Mouse (Mus musculus) T-helper 1 cell (primary cell): ENCODE results near the gene Btbd9.

Experiments
- in situ Hi-C: fragments of 300-600 bp; cut with MboI, MseI; formaldehyde crosslinking; loops from one replicate; pipeline ENCODE4 v1.15.1; 2025; ENCODE audit warnings: high pct_unique_total_duplicates

The Btbd9 gene

DNA sequence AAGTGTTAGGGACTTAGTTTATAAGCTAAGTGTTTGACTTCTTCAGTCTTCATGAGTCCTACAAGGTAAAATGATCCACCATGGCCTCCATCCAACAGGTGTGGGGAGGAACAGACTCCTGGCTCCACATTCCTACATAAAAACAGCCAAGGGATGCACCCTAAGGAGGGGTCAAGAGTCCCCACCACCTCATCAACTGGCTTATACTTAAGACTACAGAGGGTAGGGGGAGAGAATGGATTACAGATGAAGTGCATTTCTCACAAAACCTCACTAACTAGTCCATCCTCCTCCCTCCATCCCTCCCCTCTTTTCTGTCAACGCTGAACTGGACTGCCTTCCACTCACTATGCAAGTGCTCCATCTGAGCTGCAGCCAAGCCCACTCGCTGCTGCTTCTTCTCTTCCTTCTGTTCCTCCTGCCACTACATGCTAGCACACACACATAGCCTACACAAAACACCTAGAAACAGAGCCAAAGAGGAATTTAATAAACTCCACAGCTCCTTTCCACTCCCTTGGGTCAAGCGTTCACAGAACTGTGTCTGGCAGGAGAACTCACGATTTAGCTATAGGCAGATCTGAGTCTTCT is 292.7 kb downstream of the Btbd9 start:
- in situ Hi-C loops = no loop called here

DNA sequence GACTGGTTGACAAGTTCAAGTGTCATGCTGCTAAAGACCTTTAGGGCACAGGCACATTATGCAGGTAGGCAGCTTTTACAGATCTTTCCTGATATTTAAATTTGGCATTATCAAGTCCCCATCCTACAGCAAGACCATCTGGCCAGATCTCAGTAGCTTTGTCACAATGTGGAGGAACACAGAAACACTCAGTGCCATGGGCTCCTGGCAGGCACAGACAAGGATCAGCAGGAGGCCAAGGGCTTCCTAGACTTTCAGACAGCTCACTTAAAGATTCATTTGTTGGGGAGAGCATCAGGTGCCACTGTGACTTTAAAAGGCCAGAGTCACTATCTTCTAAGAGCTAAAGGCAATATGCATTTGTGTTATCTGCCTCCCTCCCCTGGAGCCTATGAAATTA is 293.3 kb downstream of the Btbd9 start:
- in situ Hi-C loops = no loop called here

DNA sequence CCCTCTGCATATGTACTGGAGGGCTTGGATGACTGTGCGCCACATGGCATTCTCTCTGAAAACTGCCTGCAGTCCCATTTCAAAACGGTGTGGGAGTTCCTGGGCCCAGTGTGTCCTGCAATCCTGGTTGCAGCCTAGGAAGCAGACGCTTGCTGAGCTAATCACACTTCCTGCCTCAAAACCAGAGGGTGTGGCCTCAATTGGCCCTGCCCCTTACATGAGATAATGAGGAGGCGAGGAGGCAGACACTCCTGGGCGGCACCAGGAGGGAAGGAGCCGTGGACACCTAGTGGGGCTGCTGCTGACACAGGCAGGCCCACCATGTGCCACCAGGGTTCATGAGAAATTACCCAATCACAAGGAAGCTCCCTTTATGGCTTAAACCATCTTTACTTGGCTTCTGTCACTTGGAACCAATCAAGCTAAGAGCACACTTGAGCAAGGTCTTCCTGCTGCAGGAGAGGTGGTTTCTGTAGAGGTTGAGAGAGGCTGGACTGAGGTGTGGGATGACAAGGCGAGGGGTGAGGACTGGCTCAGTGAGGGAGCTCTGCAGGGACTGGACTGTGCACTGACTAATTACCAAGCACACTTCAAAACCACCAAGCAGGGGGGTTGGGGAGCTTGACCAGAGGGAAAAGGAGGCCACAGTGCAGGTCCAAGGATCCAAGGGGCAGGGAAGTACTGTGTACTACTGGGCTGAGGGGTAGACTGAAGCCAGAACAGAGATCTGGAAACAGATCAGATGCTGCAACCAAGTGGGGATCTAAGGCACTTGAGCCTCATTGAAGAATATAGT is 295.8 kb downstream of the Btbd9 start:
- in situ Hi-C loops = no loop called here

DNA sequence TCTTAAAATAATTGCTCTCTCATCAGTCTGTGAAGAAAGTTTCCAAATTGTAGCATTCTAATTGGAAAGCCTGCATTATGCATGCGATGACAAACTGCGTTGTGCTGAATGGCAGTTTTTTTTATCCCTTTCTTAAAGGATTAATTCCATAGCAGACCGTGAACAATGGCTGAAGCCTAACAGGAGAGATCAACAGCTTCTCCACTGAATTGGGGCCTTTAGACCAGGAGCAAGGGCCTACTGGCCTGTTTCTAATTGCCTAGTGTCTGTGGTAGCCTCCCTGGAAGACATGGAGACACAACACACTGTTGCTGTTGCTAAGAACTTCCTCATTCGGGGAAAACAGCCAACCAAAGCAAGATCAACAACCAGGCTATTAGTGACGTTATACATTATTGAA is 296.6 kb downstream of the Btbd9 start:
- in situ Hi-C loops = no loop called here

DNA sequence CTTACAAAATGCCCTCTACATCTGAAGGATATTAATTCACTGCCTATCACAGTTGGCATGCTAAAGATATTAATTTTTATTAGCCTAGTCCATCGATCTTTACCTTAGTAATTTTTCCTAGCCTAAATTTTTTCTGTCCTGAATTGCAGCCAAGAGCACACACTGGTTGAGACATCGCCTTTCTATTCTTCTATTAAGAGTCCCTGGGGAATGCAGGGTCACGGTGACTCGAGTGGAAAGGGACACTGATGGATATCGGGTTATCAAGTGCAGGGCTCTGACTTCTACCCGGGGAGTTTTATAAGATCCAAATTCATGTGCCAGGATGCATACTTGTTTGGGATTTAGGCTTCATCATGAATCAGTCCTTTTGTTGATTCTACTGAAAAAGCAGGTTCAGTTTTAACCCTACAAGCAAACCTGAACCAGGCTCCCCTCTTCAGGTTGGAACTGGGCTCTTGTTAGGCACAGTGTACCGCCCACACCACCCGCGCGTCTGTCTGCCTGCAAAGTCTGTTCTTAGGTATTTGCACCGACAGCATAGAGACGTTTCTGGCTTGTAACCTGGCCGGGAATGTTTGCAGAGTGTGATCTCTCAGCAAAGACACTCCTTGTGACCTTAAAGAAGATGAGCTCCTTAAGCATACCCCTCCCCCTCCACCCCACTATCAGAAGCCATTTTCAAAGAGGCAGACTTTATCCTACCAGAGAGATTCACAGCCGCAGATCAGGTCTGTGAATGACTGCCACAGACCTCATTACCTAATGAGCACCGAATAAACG is 297.5 kb downstream of the Btbd9 start:
- in situ Hi-C loops = no loop called here

DNA sequence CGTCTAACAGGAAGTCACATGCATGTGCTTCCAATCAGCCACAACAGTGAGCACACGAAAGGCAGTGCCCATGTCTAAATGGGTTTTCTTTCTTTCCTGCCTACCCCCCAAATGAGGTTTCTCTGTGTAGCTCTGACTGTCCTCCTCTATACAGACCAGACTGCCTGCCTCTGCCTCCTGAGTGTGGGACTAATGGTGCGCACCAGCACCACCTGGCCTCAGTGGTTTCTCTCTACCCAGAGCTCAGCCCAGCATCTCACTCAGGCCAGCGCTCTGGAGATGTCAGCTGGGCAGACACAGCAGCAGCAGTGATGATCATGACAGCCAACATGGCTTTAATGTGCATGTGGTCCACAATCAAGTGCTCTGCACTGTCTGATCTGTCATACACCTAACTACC is 299.8 kb downstream of the Btbd9 start:
- in situ Hi-C loops = no loop called here

DNA sequence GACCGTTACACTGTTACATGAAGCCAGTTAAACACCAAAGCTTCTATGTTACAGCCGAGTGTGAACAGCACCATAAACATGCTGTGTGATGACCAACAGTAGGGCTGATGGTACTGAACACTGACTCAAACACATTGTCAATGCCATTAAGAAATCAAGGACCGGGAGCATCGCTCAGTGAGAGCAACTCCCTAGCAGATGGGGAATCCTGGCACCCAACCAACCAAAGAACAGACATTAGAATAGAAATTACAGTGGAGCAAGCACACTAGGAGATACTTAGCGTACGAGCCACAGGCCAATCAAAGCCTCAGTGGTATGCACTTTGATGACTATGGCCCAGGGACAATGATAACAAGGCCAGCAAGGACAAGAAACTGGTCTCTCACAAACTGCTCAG is 303.5 kb downstream of the Btbd9 start:
- in situ Hi-C loops = no loop called here

DNA sequence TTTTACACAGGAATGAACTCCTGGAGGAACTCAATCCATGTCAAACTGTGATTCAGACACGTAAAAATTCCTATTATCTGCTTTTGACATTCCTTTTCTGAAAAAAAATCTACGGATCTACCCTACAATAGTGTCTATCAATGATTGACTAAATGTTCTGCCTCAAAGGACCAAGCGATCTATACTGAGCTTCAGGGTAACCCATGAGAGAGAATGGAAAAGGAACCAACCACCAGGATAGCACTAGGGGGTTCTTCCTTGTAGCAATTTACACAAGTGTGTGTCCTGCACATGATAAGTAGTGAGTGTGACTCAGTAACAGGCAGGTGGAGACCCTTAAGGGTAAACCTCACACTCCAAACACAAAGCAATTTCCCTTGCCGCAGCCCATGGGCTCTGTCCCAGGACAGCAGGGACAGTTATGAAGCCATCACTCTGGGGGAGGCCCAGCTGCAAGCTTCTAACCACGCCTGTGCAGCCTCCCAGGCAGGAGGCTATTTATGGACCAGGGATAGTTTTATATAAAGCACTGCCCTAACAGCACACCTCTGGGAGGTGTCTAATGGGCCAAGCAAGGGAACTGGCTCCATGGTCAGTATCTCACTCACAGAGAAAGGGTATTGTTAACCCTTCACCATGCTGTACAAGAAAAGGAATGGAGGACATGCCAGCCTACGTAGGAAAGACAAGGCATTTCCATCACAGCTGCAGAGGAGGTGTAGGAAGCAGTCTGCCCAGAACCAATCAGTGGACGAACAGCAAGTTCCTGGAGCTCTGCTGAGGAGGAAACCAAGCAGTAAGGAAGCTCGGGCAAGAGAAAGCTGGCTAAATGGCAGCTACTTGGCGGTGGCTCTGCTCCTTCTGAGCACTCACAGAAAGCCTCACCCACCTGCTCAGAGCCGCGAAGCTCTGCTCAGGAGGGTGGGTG is 306.9 kb downstream of the Btbd9 start:
- in situ Hi-C loops = no loop called here

DNA sequence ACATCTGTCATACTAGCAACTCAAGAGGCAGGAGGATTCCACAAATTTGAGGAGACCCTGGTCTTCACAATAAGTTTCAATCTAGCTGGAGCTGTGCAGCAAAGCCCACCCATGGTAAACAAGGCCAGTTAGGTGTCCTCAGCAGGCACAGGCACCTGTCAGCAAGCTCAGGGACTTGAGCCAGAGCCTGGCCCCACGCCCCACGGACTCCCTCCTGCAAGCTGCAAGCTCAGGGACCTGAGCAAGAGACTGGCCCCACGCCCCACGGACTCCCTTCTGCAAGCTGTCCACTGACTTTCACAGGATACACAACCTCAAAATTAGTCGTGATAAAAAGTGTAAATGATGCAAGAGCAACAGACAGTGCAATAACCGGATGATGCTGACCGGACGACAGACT is 307.8 kb downstream of the Btbd9 start:
- in situ Hi-C loops = no loop called here

DNA sequence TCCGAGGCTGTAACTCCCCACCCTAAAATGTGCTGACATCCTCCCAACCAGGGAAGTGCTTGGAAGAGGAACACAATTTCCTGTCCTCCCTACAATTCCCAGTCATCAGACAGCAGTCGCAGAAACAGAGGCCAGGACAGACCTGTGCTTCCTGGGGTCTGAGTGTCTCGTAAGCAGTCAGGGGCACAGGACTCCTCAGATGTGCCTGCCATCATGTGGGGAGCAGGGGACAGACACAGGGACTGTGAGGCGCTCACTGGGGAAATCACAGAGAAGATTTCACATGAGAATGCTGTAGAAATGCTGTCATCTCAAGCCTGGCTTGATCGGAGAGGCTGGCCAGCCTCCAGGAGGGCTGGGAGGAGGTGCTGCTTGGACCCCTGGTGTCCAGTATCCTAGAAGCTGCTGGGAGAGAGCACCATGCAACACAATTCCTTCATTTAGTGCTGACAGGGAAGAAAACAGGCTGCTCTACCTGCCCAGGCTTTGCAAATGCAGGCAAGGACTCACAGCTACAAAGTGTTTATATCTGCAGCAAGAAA is 308.8 kb downstream of the Btbd9 start:
- in situ Hi-C loops = no loop called here

DNA sequence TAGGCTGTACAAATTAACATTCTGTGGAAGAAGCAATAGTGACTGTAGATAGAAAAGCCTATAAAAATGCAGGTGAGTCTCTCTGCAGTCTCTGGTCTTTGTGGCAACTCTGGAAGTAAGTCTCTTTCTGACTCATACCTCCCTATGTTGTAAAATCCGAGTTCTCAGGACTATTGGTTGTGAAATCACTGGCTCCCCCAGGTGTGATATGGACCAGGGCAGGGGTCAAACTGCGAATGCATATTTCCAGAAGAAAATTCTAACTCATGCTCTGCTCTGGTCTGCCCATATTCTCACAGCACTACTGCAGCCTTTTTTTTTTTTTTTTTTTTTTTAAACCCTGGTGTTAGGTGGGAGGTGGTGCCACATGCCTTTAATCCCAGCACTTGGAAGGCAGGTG is 312.8 kb downstream of the Btbd9 start:
- in situ Hi-C loops = no loop called here

DNA sequence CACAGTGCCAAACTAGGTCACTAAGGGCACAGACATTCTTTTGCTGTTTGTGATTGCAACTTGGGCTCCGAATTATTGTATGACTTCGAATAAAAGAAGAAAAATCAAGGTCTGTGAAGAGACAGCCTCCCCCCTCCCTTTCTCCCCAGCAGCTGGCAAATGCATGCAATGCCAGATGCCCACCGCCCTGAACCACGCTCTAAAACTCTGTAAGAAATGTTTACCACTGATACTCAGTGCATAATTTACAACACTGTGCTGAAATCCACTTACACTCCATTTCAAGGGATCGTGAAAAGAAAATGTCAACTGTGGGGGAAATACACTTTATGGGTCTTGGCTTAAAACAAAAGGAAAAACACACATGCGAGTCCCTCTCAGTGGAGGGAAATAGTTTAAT is 313.3 kb downstream of the Btbd9 start:
- in situ Hi-C loops = no loop called here

DNA sequence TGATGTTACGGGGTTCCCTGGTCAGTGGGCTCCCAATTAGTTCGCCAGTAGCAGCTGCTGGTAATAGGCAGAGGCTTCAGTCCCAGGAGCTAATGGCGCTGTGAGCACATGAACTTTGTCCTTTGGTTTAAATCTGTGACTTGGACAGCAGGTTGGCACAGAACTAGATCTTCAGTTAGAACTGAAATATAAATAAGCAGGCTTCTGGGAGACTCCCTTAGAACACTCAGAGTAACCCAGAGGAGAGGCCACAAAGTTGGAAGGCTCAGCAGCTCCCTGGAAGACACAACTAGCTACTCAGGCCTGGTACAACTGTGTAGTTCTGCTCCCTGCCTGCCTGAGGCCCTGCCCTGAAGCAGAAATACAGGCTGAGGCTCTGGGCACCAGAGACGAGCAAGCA is 313.8 kb downstream of the Btbd9 start:
- in situ Hi-C loops = no loop called here

DNA sequence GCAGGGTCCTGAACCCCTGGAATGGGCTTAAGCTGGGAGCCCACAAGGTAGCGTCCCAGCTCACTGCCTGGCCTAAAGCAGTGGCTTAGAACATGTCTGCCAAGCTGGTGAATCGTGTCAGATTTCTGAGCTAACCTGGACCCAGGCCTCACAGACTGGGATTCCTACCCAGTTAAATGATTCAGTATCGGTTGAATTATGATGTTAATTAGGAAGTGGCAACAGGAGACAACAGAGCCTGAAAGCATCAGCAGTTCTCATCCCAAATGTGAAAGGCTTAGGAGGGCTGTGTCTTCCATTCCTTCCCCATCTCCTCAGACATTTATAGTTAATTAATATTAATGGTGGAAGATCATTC is 314.3 kb downstream of the Btbd9 start:
- in situ Hi-C loops = no loop called here

DNA sequence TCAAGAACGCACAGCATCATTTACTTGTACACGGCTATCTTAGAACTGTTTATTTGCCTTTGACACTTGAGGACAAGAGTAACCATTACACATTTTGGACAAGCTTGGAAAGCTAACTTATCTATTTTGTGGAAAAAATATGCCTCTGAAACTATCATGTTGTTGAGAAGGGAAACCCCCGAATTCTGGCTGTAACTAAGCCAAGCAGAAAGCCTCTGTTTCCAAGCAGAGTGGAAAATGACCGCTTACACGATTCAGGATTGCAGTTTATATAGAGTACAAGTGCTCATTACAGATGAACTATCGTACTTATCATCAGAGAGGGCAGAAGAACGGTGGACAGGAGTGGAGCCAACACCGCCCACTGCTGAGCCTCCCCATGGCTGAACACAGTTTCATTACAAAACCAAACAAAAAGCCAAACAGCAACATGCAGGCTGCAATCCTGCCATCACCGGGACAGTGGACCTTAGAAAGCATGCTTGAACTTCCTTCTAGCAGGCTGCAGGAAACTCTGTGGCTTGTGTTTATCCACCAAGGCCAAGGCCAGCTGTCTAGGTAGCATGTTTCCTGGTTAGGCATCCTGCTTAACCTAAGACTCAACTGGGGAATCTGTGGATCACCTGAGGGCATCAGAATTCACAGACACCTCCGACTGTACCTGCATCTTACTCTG is 314.8 kb downstream of the Btbd9 start:
- in situ Hi-C loops = no loop called here

DNA sequence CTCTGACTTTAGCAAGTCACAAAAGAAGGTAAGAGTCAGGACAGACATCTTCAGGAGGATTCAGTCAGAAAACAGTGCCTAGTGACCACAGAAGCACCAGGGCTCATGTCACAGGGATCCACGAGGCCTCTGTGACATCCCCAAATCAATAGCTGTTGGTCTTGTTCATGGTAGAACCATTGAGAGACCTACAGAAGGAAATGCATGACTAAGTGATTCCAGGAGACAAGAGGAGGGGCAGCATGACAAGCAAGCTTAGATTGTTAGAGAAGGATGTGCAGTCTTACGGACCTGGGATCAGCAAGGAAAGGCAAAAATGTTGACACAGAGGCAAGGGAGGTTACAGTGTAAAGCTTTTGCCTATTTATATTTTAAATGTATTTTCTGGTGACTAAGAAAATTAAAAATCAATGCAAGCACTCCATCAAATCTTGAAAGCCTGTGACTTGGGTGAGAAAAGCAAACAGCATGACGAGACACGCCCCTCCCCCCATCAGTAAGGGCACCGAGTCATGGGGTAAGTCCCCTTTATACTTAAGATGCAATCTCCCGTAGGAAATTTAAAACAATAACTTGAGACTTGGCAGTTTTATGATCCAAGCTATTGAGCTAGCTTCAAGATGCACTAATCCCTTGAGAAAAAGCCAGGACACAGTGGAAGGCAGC is 315.5 kb downstream of the Btbd9 start:
- in situ Hi-C loops = no loop called here

DNA sequence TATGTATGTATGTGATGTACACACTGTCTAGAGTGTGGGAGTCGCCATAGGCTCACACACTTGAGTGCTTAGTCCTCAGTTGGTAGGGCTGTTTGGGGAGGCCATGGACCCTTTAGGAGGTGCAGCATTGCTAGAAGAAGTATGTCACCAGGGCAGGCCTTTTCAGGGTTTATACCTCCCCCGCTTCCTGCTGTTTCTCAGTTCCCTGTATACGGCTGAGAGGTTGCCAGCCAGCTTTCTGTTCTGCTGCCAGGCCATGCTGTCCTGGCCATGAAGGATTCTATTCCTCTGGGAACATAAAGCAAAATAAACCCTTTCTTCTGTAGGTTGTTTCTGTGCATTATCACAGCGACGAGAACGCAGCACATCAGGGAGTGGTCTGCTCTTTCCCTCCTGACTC is 316.4 kb downstream of the Btbd9 start:
- in situ Hi-C loops = no loop called here

DNA sequence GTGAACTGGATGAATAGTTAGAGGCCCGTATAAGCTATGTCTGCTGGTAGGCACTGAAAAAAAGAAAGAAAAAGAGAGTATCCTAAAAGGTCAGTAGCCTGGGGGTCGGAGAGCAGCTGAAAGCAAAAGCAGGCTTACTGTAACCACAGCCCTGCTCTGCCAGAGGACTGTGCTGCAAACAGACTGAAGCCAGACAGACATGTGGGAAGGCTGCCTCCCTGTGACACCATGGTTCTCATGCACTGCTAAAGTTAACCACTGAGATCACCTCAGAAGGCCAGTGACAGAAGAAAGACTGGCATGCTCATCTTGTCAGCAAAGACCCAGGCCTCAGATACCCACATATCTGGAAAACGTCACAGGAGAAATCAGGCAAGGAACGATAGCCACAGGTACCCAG is 317.8 kb downstream of the Btbd9 start:
- in situ Hi-C loops = no loop called here

DNA sequence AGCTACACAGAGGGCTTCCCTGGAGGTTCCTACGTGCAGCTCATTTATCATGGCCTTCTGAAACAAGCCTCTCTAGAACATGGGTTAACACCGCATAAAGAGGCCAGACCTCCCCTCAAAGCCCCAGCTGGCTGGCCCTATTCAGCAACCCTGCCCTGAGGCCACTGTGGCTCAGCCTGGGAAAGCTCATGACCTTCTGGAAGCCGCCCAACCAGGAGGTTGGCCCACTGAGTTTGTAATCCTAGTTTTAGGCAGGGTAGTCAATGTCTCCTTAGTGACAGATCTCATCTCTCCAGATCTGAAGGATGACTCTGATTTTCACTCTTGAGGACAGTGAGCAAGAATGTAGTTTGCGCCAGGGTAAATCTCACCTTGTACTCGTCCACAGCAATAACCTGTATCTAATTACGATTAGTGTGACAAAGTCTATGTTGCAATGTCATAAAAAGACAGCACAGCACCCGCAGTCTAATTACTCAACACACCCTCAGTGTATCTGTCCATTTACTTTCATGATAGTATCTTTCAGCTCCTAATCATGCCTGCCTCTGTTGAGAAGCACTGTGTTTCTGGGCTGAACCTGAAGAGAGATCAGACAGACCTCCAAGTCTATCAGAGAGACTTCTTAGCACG is 320.2 kb downstream of the Btbd9 start:
- in situ Hi-C loops = no loop called here

DNA sequence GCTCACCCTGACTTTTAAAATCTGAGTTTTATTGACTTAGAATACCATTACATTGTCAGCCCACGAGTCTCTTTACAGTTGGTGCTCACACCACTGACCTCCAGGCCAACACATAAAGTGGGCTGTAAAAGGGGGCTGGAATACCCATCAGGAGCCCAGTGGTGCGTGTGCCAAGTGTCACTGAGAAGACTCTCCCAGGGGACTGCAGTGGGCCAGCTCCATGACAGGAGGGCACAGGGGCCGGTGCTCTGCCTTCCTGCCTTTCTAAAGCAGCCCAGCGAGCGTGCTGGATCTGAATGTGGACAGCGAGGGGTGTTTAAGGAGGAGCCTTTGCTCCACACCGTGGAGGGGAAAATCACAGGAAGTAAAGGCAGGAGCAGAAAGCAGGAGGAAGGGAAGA is 322.4 kb downstream of the Btbd9 start:
- in situ Hi-C loops = no loop called here
